Mouse (Mus musculus): ENCODE results near the gene Shank2. TPM values are rescaled to one million over a fixed set of nuclear protein-coding genes. Genes with fewer than 3 reads are reported as not detected.
A peak's percentile ranks its signal among the peaks of the same experiment; 100 is the strongest.

Gene Shank2
- total RNA-seq, 2 experiments from 2014 or later = 0.18 TPM; not detected in 1

DNA sequence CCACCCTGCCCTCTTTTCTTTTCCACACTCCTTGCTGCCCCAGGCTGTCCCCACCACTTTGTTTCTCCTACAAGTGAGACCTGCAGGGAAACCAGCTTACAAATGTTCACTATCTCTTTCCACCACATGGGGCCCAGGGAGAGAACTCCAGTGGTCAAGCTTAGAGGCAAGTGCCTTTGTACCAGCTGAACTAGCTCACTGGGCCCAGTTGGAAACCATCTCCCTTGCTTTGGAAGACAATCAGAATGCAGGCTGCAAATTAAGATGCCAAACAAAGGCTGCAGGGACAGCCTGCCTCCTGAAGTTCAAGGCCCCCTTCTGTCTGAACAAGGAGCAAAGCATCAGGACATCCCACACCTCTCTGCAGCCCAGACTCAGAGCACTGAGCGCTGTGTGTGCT is 206.9 kb downstream of the Shank2 start:
- no peak for ATAC-seq (ENCODE audit: poor library complexity, severe bottlenecking)

DNA sequence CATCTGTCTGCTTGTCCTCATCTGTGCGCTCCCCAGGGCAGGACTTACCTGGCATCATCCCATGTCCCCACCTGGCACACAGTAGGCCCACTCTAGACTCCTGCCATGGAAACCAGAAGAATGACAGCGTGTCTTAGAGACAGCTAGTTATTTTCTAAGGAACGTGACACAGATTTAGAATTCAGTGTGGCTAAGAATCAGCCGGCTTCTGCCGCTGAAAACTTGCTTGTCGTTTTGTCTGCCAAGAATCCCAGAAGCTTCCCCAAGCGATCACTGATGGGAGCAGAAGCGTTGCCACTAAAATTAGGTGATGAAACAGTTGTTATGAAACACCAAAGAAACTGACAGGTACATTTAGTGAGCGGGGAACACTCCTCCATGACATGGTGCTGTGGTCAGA is 208.8 kb downstream of the Shank2 start:
- no peak for ATAC-seq (ENCODE audit: poor library complexity, severe bottlenecking)

DNA sequence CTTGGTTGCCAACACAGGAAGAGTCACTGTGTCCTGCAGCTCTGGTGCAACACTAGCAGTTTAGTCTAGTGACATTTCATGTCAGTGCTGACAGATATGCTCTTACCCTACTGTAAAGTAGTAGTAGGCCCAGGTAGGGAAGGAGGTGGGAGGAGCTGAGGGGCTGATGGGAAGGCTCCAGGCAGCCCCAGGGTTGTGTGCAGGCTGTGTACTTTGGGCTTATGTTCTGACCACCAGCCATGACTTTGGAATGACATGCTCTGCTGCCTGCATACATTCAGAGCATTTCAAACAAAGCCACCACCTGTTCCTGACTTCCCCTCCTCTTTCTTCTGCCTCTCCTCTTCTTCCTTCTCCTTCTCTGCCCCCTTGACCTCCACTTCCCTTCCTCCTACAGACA is 211.0 kb downstream of the Shank2 start:
- ATAC-seq (ENCODE audit: poor library complexity, severe bottlenecking) = no peak

DNA sequence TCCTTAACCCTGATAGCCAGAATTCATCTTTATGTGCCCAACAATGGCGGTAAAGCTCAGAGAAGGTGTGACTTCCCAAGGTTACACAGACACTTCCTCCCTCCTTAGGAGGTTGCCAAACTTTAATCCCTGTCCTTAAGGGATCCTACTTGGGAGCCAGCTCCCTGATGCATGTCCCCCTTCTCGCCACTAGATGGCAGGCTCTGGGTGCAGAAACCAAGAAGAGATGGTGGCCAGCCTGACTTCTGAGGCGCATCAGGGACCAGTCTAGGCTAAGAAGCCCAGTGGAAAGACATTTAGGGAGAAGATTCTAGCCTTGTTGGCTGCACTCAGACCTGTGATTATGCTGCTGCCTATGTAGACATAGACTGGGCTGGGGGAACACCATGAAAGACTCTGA is 215.5 kb downstream of the Shank2 start:
- peak; percentile 52 for ATAC-seq (ENCODE audit: poor library complexity, severe bottlenecking)

DNA sequence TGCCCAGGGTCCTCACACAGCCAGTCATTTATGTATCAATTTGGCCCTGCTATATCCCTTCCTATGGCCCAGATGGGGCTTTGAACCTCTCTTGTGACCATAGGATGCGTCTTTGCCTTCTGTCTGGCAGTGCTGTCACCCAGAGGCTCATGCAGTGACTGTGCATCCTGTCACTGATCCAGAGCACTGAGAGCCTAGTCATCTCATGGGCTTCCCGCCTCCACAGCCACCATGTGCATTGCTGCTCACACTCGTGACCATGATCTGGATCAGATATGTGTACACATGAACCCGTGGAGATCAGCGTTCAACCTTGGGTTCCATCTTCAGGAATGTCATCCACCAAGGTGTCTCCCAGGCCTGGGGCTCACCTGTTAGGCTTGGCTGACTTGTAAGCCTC is 227.0 kb downstream of the Shank2 start:
- ATAC-seq (ENCODE audit: poor library complexity, severe bottlenecking) = no peak

DNA sequence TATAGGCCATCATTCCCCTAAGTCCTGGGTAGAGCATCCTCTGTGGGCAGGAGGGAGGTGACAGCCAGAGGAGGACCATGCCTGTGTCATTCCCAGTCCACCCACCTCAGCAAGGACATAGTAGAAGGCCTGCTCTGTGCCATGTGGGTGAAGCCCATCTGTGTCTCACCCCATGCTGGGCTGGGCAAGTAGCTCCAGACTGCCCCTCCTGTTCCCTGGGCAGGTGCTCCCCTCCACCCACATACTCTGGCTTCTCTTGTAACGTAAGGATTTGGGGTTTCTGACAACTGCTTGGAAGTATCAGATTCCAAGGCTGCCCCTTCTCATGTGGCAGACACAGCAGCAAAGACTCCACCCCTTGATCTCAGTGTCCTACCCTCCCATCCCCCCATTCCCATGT is 227.7 kb downstream of the Shank2 start:
- ATAC-seq (ENCODE audit: poor library complexity, severe bottlenecking) = no peak

DNA sequence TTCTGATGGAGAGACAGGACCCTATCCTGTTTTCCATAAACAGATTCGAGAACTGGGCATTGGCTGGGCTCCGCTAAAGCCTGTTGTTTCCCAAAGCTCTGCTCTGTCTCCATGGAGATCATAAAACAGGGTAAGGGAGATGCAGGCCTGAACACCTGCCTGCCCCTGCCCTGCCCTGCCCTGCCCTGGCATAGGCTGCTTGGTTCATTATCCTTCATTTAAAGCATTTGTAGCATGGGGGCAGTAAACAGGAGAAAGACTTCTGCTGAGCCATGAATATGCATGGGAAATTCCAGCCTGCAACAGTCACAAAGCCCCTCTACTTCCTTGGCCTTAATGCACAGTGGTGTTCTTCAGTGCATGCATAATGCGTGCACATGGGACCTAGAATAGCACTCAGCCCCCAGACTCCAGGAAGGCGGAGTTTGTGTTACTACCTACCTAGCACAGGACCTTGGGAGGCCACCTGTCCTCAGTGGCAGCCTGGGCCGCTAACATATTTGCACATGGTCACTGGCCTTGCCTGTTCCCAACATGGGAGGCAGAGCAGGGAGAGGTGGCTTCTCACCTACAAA is 230.5 kb downstream of the Shank2 start:
- ATAC-seq (ENCODE audit: poor library complexity, severe bottlenecking) = no peak

DNA sequence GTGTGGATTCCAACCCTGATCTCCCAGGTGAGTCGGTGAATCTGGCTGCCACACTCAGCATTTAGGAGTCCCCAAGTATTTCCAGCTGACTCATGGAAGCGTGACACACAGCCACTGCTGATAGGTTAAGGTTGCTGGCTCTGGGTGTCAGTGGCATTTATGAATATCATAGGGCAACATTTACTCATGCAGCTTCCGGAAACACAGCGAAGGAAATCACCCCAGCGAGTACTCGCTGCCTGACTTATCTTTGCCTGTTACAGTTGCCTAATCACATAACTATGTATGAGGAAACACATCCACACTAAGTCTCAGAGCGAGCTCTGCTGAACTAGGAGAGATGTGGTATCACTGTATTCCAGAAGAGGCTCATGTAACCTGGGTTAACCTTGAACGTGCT is 231.8 kb downstream of the Shank2 start:
- 0 out of 2 replicates have a peak, but pooled peaks have one; percentile 17 for ATAC-seq (ENCODE audit: poor library complexity, severe bottlenecking)

DNA sequence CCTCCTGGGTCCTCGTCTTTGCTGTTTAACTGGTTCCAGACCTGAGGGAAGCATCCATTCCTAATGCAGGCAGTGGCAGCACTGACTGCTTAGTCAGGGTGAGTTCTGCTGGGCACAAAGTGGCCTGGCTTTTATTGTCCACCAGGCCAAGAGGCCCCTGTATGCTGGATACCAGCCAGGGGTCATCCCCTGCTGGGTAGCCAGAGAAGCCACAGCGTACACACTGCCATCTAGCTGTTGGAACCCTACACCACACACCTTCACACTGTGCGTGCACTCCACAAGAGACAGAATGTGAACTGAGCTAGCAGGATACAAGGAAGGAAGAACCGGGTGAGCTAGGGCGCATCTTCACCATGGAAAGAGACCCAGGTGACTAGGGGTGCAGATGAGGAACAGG is 233.1 kb downstream of the Shank2 start:
- no peak for ATAC-seq (ENCODE audit: poor library complexity, severe bottlenecking)

DNA sequence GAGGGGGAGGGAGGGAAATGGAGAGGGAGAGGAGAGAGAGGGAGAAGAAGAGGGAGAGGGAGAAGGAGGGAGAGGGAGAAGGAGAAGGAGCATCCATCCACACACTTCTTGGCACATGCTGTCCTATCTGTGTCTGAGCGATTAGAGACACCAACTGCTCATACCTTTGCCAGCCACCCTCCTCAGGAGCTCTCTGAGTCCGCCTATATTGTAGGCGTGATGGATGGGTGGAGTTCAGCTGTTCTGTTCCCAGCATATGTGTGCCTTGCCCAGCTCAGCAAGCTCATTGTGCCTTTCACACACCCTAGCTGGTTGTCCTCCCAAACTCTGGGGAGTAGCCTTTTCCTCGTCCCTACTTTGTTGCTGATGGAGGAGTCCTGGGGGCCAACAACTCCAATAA is 233.8 kb downstream of the Shank2 start:
- no peak for ATAC-seq (ENCODE audit: poor library complexity, severe bottlenecking)

DNA sequence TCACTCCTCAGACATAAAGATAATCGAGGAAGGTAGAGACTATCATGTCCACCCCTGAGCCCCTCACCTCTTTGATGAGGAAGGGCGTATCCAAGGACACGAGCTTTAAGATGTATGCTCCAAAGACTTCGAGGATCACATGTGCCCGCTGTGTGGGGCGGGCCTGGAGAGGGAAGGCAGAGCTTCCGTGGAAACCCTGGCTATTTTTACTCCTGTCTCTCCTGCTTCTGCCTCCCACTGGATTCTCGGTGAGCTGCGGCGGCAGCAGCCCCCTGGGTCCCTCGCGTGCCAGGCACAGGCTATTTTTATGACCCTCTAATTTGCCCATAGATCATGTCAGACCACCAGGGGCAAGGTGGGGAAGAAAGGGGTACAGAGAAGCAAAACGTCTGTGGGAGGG is 235.1 kb downstream of the Shank2 start:
- no peak for ATAC-seq (ENCODE audit: poor library complexity, severe bottlenecking)

DNA sequence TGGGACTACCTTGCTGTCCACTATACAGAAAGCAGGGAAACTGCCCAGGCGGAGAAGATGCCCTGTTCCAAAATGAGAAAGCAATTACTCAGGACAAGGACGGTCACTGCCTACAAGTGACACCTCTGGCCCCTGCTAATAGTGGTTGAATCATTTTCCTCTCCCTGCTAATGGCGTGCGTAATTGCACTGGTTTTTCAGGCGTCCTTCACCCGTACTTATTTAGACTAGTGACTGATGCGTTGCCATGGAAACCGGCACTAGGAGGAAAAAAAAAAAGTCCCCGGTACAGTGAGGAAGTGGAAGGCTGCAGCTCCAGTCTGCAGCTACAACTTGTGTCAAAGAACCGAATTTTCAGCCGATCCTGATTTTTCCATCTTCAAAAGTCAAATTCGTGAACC is 236.7 kb downstream of the Shank2 start:
- ATAC-seq (ENCODE audit: poor library complexity, severe bottlenecking) = no peak

DNA sequence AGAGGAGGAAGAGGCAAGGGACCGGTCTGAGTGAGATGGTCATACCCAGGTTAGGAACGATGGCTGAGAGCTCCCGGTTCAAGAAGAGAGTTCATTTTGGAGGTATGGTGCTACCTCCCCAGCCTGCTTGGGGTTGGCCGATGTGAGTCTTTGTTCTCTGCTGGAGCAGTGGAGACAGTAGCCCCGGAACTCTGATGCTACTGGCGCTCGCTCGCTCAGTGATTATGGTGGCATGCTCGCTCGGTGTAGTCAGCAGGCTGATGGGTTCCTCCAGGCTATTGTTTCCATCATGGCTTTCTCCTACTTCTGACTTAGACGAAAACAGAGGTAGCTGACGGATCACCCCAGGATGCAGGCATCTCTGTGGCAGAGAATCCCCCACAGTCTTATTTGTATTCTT is 237.3 kb downstream of the Shank2 start:
- ATAC-seq (ENCODE audit: poor library complexity, severe bottlenecking) = no peak

DNA sequence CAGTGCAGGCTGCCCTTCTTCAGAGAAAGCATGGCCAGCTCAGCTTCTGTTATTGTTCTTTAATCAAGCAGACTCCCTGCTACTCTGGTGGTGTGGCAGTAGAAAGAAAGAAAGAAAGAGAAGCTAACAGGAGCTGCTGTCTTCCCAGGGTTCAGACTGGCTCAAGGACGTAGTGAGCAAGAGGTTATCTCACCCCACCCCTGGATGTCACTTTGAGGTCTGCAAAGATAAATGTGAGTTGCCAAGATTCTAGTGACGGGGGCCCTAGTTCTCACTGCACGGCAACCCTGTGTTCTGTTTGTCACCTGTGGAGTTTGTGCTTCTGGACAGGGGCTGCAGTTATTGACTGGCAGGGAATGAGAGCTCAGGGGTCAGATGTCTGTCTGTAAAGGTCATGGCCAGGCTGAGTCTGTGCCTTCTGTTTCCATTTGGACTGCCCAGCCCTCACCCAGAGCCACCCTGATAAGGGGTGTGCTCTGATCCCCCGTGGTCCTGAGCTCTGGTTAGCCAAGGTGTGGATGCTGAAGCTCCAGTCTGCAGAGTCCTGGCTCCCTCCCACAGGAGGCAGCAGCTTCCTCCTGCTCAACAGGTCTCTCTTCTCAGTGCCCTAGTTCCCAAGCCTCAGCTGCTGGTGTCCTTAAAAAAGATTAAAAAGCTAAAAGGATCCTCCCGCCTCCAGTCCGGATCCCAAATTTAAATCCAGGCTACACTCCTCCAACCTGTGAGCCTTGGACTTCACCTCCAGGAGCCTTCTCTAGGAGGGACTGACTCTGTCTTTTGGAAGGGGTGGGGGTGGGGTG is 238.0 kb downstream of the Shank2 start:
- ATAC-seq (ENCODE audit: poor library complexity, severe bottlenecking) = no peak

DNA sequence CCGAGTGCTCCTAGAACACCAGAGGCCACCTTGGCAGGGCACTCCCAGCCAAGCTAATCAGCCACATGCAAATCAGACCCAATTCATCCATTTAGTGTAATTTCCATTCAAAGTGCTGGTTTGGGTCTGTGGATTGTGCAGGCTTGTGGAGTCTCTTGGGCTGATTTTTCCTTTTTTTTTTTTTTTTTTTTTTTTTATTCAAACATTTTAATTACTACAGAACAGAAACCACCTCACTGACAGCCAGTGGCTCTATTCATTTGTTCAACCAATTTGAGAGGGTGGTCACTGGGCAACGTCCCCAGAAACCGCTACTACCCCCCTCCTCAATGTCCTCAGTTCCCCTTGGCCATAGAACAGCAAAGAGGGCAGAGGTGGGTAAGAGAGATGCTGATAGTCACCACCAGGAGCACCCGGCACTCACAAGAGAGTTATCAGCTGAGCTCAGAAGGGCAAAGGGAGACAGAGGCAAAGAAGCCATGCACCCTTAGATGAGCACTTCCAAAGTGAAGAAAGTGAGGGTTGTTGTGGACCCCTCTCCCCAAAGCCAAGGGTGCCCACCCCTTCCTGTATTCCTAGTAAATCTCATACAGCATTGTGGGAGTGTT is 239.1 kb downstream of the Shank2 start:
- ATAC-seq (ENCODE audit: poor library complexity, severe bottlenecking) = no peak

DNA sequence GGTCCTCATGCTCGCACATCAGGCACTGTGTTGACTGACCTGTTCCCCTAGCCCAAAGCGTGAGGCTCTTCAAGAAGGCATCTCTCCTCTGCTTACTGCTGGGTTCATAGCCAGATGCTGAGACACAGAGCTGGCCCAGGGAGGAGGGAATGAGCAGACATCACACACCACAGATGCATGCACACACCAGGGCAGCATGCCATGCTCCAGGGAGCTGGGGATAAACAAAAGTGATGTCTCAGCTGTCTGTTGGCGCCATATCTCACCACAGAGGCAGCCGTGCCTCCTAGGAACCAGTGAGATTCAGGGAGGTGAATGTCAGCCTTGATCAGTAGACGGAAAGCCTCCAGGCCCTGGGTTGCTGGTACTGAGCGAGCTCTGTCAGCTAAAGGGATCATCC is 242.5 kb downstream of the Shank2 start:
- no peak for ATAC-seq (ENCODE audit: poor library complexity, severe bottlenecking)

DNA sequence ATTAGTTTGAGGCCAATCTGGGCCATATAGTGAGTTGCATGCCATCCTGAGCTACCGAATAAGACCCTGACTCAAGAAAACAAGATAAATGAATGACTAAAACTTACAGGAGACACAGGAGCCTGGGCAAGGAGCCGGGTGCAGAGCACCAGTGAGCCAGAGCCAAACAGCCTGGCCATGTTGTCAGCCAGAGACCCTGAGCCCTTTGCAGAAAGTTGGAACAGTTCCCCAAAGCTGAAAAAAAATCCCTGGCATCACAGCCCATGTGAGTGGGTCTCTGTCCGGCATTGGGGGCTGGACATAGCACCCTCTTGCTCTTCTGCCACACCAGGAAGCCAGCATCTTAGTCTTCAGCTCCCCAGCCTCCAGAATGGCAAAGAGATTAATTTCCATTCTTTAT is 244.5 kb downstream of the Shank2 start:
- ATAC-seq (ENCODE audit: poor library complexity, severe bottlenecking) = no peak

DNA sequence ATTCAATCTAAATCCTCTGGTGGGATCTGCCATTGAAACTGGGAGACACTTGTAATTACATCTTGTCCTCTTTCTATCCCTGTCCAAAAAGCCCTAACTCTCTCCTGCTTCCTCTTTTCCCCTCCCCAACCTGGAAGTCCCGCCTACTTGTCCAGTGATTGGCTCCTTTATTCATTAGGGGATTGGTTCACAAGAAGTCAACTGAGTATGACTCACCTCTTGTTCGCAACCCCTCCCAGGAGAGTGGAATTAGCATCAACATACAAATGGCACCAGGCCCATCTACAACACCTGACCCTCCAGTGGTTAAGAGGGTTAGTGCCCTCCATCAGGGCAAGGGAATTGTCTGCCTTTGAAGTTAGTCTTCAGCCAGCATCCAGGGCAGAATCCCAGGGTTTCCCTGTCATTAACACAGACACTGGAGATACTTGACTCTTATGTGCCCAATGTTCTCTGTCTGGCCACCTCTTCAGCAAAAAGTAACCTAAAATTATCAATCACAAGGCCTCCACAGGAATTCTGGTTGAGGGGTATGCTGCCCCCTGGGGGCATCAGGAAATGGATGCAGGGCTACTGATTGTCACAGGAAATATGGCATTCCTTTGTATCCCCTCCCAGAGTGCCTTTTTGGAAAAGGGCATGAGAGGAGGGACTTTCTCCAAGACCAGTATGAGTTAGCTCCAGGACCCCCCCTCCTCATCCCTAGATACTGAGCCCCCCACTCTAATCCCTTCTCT is 247.1 kb downstream of the Shank2 start:
- no peak for ATAC-seq (ENCODE audit: poor library complexity, severe bottlenecking)

DNA sequence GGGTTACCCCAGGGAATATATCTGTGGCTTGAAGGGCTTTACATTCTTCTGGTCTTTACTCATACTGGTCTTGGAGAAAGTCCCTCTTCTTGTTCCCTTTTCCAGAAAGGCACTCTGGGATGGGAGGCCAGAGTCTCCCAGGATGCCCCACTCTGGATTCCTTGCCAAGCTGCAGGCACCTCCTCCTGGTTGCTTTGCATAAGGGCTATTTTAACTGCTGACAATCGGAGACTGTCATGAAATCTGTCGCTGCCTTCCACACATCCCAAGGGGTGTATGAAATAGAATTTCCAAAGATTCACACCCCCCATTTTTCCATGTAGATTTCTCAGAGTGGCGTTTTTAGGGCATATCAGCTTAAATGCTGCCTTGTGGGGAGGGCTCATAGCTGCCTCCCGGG is 249.1 kb downstream of the Shank2 start:
- ATAC-seq (ENCODE audit: poor library complexity, severe bottlenecking) = no peak

DNA sequence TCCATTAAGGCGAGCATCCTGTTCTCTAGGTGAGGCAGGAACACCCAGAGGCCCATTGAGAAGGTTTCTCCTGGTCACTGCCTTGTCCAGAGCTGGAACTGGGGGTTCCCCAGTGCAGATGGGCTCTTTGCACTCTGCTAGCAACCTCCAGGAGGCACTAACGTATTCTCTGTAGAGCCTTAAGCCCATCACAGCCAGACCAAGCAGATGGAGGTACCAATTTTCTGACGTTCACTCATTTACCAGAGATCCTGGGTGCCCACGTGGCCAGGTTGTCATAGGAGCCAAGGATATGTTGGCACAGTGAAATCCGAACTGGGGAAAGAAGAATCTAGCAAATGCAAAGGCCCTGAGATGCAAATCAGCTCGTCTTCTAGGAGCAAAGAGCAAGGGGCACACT is 249.5 kb downstream of the Shank2 start:
- ATAC-seq (ENCODE audit: poor library complexity, severe bottlenecking) = no peak

DNA sequence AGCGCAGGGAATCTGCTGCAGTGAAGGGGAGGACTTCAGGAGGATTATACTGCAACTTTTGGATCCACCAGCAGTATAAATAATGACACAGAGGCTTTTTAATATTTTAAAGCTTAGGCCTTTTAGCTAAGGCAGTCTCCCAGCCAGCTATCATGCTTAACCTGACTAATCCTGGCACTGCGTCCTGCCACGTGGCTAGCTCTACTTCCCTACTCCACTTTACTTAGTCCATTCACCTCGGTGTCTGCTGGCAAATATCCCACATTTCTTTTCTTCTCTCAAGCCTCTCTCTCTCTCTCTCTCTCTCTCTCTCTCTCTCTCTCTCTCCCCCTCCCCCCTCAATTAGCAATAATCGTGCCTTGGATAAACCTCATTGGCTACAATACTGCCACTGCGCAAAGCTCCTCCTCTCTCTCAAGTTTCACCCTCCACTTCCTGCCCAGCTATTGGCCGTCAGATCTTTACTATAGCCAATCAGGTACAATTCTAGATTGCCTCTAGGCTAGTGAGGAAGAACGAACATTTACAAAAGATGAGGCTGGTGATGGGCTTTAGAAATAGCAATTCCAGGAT is 253.0 kb downstream of the Shank2 start:
- ATAC-seq (ENCODE audit: poor library complexity, severe bottlenecking) = no peak

Data from megakaryocyte, adult 5-6 weeks (primary cell).